Mouse (Mus musculus) layer of hippocampus, postnatal 10 days (tissue): ENCODE results near the gene Tubd1. TPM values are rescaled to one million over a fixed set of nuclear protein-coding genes. Genes with fewer than 3 reads are reported as not detected.

Experiments
- DNase-seq, 2 experiments: peaks; one replicate each; pipeline ENCODE4 v3.0.0; 2021; ENCODE audit warnings: low spot score in 2 of 2
- total RNA-seq, 2 experiments: library from RNA; stranded (reverse); gene quantifications; 2 replicates each; pipeline ENCODE4 v1.2.3; 2021

The Tubd1 gene
- total RNA-seq, 2 experiments from 2014 or later = 6.4 to 7.2 TPM

DNA sequence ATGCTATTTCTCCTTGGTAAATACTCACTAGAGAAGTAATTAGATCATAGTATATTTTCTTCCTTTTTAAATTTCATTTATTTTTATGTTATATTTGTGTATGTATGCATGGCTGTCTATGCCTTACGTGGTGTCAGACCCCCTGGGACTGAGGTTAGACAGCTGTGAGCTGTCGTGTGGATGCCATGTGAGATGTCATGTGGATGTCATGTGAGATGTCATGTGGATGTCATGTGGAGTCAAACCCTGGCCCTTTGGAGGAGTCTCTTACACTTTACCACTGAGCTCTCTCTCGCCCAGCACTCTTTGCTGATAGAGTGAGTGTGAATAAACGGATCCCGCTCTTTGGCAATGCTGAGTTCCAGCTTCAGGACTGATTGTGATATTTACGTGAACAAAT, 8.7 kb downstream of the Tubd1 start:
- DNase-seq = no peak

DNA sequence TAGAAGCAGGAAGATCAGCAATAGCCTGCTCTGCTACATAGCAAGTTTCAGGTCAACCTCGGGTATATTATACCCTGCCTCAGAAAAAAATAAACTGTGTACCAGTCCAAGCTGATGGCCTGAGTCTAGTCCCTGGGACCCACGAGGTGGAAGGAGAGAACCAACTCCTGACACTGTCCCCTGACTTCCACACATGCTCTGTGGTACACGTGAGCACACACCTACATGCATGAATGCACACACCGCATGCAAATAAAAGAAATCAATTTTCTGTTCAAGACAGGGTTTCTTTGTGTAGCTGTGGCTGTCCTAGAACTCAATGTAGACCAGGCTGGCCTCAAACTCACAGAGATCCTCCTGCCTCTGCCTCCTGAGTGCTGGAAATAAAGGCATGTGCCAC, 13.5 kb downstream of the Tubd1 start:
- no peak for DNase-seq

DNA sequence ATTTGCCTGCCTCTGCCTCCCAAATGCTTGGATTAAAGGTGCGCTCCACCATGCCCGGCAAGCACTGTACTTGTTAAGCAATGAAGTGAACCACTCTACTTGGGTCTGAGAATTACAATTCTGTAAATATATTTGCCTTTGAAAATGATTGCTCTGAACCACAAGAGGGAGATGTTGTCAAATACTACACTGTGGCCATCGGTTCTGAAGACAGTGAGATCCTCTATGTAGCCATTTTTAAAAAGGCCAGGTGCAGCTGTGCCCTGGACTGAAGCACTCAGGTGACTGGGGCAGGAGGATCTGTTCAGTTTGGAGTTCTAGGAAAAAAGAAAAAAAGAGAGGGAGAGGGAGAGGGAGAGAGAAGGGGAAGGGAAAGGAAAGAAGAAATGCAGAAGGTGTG, 23.6 kb downstream of the Tubd1 start:
- DNase-seq = no peak

DNA sequence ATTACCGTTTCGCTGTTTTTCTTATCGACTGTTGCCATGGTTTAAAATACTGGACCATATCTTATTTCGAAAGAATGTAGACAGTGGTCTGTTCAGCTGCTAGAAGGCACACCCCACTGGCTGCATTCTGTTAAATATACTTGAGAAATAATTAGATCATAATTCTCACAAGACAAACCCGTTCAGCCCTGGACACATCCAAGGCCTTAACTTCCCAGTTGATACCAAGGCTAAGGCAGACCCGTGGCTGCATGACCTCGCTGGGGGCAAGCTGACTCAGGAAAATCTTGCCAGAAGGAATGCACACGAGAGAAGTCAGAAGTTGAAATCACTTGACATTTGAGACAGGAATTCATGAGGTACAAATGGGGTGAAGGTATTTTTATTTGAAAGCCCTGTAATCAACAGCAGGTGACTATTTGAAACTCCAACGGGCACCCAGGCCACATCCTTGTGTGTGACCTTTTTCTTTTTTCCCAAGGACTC, 25.5 kb downstream of the Tubd1 start:
- DNase-seq = no peak

DNA sequence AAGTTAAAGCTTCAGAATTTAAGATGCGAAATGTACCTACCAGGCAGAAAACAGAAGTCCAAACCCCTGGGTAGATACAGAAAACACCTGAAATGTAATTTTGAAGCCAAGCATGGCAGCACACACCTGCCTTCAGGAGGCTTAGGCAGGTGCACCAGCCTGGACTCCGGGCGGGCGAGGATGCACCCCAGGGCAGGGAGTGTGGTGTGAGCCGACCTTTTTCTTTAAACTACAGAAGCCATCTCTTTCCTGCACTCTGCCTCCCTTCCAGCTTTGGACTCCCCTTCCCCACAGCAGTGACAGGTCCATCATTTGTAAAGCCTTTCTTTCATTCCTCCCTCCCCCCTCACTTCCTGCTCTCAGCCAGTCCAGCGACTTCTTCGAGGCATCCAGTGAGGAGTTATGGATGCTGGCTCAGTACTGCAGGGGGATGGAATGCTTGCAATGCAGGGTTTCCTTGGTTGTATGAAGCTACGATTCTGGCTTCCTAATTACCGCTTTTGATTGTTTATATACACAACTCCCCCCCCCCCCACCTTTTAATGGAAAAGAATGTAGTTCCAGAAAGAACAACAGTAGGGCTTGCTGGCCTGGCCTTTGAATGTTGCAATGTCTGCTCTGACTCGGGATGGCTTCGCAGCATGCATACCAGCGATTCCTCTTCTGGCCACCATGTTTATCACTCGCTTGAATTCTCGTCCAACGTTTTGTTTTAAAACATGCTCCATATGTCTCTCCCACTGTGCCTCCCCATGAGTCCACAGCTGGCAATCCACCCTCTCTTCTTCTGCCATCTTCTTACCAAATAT, 26.5 kb downstream of the Tubd1 start:
- no peak for DNase-seq

DNA sequence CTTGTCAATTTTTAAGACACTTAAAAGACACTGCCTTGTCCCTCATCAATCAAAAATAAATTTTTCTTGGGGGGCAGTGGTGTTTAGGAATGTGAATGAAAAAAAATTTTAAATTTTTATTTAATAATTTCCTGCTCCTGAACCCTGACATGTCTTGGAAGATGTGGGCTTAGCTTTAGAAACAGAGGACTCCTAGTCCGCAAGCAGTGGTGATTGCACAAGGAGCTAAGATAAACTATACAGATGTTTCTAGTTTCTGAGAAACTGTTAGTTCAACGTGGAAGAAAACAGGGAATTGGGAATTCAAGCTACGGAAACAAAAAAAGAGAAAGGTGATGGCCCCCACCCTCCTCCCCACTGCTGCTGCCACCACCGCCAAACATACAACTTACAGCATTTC, 27.1 kb downstream of the Tubd1 start:
- DNase-seq = no peak

DNA sequence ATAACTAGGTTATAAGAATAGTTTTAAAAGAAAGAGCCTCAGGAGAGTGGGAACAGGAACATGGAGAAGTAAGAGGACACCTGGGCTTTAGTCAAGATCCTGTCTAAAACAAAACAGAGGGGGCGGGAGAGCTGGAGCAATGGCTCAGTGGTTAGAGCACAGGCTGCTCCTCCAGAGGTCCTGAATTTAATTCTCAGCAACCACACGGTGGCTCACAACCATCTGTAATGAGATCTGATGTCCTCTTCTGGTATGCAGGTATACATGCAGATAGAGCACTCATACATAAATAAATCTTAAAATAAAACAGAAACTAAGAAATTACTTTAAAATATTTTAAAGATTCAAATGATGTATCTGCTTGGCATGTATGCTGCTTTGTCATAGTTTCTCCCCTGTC, 27.8 kb downstream of the Tubd1 start:
- DNase-seq = no peak

DNA sequence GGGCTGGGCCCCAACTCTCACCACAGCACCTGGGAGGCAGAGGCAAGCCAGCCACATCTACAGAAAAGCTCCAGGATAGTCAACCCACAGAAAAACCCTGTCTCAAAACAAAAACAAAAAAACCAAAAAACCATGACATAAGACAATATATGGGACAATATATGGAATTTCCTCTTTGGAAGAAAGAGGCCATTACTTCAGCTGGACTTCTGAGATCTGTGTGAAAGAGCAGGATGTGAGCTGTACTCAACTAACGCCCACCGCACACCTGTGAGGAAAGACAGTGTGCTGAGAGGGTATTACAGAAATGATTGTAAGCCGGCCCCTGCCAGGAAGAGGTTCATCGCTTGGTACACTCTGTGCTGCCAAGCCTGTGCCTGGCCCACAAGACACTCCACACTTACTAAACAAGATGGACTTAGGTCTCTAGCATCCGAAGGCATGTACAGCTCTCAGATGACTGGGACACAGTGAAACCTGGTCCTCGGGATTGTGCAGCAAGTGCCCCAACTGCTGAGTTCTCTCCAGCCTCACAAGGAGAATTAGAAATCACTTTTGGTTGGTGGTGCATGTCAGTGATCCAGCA, 28.9 kb downstream of the Tubd1 start:
- DNase-seq = no peak

DNA sequence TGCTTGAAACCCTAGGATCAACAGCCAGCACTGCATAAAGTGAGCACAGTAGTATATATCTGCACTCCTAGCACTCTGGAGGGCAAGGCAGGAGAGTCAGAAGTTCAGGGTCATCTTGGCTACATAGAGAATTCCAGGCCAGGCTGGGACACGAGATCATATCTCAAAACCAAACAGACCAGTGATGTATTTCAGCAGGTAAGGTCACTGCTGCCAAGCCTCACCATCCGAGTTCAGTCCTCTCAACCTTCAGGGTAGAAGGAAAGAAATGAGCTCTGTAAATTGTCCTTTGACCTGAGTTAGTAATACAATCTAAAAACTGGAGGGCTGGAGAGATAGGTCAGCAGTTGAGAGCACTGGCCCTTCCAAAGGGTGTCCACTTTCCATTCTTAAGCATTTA, 29.6 kb downstream of the Tubd1 start:
- DNase-seq = no peak

DNA sequence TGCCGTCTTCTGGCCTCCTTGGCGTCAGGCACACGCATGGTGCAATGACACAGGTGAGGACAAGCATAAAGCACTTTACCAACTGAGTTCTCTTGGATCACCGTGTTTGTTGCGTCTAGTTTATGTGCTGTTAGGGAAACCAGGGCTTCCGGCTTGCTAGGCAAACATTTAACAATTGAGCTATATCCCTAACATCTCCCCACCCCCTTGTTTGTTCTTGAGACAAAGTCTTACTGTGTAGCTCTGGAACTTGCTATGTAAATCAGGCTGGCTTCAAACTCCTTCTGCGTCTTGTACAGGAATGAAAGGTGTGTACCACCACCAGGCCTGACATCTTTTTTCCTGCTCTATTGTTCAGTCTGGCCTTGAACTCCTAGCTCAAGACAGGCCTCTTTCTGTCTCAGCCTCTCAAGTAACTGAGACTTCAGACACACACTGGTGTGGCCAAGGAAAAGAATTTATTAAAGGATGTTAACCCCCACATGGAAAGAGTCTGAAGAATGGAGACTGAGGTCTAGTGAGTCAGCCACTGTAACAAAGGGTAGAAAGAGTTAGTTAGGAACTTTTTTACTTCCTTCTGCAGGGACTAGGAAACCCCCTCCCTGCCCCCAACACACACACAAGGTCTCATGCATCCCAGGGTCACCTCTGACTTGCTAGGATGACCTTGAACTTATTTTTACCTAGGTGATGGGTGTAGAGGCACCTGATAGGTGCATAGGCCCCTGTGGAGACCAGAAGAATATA, 31.0 kb downstream of the Tubd1 start:
- no peak for DNase-seq

DNA sequence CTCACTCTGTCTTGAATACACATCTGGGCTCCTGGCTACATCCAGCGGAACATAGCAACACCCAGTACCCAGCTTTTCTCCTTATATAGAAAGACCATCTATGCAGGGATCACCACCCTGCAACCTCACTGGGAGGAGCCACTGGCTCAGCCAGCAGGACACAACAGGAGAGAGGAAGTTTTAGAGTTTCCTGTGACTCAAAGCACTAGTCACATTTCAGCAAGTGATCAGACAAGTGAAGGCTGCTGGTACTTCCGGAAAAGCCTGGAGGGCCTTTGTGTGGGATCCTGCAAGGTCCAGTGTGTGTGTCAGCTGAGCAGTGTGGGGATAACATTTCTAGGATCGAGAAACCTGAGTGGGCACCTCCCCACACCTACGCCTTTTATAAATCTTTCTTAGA, 32.4 kb downstream of the Tubd1 start:
- DNase-seq = no peak

DNA sequence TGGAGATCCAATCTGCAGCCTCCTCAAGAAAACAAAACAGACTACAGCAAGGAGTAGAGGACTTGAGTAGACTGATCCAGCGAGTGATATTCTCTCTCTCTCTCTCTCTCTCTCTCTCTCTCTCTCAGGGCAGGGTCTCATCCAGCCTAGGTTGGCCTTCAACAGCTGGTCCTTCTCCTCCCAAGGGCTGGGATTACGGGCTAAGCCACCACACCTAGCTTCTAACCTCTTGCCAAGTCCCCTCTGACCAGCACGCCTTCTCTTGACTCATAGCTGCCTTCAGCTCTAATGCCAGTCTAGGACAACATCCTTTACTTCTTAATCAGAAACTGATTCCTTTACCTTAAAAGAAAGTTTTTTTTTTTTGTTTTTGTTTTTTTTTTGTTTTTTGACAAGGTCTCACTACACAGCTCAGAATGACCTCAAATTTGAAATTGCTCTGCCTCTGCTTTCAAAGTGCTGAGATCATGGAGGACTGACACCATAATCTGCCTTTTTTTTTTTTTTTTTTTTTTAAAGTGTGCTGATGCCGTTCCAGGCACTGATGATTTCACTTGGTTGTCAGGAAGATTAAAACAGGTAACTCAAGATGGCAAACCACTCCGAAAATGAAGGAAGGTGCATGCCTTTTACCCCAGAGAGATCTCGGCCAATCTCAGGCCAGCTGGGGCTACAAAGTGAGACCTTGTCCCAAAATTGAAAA, 33.5 kb downstream of the Tubd1 start:
- no peak for DNase-seq

DNA sequence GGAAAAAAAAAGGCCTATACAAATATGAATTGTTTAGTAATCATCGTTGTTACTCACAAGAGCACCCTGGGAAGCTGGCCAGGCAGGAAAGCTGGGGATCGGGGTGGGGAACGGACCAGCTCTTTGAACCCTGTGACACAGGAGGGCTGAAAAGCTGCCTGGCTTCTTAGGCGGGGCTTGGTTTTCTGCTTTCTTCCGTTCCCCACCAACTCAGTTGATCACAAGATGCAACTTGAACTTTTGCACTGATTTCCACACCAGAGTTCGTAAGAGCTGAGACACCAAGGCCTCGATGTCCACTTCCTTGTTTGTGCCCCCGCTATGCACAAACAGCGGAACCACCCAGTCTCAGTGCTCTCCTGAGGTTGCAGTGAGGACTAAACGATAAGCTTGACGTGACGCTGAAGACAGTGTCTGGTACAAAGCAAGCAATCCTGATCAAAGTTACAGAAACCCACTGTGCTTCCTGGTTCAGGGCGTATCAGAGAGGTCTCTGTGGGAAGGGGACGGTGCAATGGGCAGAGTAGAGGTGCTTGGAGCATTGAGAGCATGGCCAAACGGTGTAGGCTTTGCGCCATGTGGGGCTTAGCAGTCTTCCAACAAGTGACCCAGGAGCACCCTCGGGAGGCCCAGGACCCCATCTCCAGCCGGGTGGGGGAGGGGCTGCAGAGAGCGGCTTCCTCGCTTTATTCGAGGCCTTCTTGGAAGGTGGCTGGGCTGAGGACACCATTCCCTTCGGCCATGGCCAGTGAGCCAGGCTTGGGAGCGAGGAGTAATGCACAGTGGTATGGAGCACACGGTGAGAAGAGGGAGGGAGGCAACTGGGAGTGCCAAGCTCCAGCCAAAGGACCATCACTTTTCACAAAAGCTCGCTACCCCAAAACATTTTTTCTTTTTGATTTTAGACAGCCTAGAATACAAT, 34.3 kb downstream of the Tubd1 start:
- DNase-seq = no peak

DNA sequence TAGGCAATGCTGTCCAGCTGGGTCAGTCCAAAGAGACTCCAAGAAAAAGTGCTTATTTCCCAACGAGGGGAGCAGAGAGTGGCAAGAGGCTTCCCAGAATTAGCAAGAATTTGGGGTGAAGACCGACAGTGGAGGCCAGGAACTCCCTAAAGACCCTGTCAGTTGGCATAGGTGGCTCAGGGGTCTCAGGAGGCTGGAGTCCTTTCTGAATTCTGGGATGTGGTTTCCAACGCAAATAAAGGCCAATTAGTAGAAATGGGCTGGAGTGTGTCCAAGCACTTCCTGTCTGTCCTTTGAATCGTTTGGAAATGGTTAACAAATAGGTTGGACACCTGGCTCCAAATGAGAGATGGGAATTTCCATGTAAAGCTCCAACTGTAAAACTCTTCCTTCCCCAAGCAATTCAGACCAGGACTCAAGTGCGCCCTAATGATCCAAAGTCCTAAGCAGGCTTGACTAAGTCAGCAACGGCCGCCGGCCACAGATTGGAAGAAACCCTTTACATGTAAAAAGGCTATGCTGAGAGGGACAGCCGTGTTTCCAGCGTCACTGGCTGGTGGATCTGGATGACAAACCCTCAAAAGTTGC, 35.0 kb downstream of the Tubd1 start:
- DNase-seq = no peak

DNA sequence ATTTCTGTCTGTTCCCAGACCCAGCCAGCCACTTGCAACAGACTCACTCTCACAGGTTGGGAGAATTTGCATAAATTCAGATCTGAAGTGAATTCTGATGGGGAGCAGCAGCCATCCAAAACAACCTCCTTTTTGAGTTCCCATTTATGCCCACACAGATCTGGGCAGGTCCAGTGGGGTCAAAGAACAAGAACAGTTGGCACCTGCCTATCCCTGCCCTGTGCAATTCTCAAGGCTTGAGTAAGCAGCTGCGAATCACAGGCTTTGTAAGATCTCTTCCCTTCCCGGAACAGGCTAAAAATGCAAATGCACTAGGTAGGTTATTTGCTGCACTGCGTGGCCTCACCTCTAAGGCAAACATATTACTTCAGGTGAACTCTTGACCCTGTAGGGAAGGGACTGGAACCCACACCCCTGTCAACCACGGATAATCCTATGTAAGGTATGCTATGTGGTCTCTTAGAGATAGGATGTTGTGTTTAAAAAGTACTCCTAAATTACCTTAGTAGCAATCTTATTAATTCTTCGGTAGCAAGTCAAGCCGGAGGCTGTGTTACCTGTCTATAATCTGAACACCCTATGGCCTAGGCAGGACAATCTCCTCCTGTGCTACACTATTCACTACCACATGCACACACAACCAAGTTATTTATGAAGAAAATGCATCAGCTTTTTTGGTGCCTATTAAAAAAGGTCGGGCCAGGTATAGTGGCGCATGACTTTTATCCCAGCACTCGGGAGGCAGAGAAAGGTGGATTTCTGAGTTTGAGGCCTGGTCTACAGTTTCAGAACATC, 35.7 kb downstream of the Tubd1 start:
- no peak for DNase-seq

DNA sequence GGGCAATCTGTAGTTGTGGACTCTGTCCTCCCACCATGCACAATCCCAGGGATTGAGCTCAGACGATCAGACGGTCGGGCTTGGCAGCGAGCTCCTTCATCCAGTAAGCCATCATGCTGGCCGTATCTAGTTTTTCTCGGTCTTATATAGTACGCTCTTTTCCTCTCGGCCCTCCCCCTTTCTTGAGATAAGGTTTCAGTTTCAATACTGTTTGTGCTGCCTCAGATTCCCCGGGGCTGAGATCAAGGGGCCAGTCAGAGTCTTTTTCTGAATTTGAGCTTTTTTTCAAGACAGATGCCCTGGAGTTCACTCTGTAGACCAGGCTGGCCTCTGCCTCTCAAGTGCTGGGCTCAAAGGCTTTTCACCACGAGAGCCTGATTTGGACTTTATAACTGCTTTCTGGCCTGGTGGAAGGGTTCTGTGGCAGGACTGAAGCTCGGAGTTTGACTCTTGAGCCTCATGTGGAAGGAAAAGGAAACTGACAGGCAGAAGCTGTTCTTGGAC, 36.5 kb downstream of the Tubd1 start:
- no peak for DNase-seq

DNA sequence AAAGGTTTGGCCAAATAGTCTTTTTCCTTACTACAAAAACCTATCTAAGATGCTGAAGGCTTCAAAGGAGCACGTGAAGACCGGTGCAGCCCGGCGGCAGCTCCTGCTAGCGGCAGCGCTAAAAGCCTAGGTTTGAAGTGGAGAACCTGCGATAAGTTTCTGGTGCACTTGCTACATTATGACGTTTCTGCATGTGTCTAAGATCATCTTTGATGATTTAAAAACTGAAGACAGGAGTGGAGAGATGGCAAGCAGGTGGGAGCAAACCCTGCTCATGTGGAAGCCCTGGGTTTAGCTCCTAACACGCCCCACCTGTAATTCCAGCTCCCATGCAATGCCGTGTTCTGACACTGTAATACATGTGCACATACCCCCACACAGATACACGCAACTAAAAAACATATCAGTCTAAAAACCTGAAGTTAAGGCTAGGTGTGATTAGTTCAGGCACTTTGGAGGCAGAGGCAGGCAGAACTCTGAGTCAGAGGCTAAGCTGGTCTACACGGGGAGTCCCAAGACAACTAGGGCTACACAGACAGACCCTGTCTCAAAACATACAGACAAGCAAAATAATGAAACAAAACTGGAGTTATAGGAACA, 37.3 kb downstream of the Tubd1 start:
- no peak for DNase-seq

DNA sequence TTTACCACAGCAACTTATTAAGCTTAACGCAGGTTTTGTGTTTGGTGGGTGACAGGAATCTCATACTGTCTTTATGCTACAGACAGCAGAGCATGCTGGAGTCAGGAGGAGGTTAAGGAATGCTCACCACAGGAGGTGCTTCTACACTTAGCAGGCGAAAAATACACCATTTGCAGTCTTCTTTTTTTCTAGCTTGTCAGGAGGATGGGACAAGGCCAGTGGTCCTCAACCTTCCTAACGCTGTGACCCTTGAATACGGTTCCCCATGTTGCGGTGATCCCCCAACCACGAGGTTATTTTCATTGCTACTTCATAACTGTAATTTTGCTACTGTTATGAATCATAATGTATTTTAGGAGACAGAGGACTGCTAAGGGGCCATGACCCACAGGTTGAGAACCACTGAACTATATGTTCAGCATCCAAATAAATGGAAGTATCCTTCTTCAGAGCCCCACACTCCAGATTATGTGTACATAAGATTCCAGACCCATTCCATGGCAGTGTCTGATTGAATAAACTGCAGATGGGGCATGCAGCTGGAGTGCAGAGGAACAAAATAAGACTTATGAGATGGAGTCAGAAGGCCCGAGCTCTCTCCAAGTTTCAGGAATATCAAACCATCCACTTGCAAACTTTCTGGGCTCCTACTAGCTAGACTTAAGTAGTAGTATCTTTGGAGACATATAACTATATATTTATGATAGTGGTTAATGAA, 37.9 kb downstream of the Tubd1 start:
- no peak for DNase-seq
